Mouse (Mus musculus) neural tube, embryonic 15.5 days (tissue): ENCODE results near the gene Gm9376. TPM values are rescaled to one million over a fixed set of nuclear protein-coding genes. Genes with fewer than 3 reads are reported as not detected.

ENCODE experiments used
- ATAC-seq: fragments of 200-750 bp; cut with Nextera tagmentation; 2 replicates; pipeline ENCODE4 v1.8.0; 2017; ENCODE audit warnings: mild to moderate bottlenecking, moderate TSS enrichment, moderate library complexity; ENCODE audit not compliant: low FRiP score
- H3K27ac ChIP-seq: fragments of 300-500 bp; sonication (generic); replicated peaks from 2 replicates; pipeline ENCODE4 v1.5.1; 2015; ENCODE audit warnings: mild to moderate bottlenecking, inconsistent platforms
- H3K27me3 ChIP-seq: fragments of 300-500 bp; sonication (generic); replicated peaks from 2 replicates; pipeline ENCODE4 v1.6.1; 2015; ENCODE audit warnings: inconsistent platforms
- H3K36me3 ChIP-seq: fragments of 300-500 bp; sonication (generic); 2 replicates; pipeline ENCODE4 v1.6.1; 2015; ENCODE audit warnings: inconsistent platforms
- H3K4me1 ChIP-seq: fragments of 300-500 bp; sonication (generic); 2 replicates; pipeline ENCODE4 v1.6.1; 2015; ENCODE audit warnings: inconsistent platforms
- H3K4me2 ChIP-seq: fragments of 300-500 bp; sonication (generic); 2 replicates; pipeline ENCODE4 v1.6.1; 2015; ENCODE audit warnings: inconsistent platforms, mild to moderate bottlenecking, moderate library complexity
- H3K4me3 ChIP-seq: fragments of 300-500 bp; sonication (generic); replicated peaks from 2 replicates; pipeline ENCODE4 v1.5.1; 2015; ENCODE audit warnings: mild to moderate bottlenecking, inconsistent platforms
- H3K9ac ChIP-seq: fragments of 300-500 bp; sonication (generic); replicated peaks from 2 replicates; pipeline ENCODE4 v1.6.1; 2015; ENCODE audit warnings: mild to moderate bottlenecking, inconsistent platforms
- H3K9me3 ChIP-seq: fragments of 300-500 bp; sonication (generic); replicated peaks from 2 replicates; pipeline ENCODE4 v1.6.1; 2016; ENCODE audit warnings: inconsistent platforms
- WGBS: fragments of 180-500 bp; shearing (Covaris S2); methylation state at CpG from one replicate; pipeline ENCODE4 v1.1.7; 2015; ENCODE audit warnings: mixed read lengths; 5-methylcytosine and 5-hydroxymethylcytosine counted together
- polyA plus RNA-seq: library from polyadenylated mRNA; unstranded; fragments of >200 nt; fragmentation: Nextera tagmentation; extraction: Ambion mirVana; gene quantifications from 2 replicates; pipeline ENCODE4 v1.2.1, GENCODE M21; 2015

Gene Gm9376
- polyA plus RNA-seq, 1 experiment from 2014 or later: not detected

DNA sequence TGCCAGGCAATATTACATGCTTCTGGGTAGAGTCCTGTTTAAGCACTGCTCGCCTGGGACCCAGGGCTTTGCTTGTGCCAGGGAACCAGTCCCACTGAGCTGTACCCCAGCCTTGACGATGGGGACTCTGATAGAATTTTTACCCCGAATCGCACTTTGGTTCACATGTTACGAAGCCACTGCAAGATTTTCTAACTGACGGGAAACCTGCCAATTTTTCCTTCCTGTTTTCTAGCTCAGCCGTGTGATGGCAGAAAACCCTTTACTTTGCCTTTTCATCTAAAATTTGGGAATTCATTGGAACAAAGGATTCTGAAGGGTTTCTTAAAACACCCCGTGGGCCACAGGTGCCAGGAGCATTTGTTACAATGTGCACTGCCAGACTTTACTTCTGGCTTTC is 22.4 kb downstream of the Gm9376 start:
- Histone ChIP-seq H3K36me3 (no peaks in the 10 kb centered on the region), H3K9me3 (no peaks in the 10 kb centered on the region), H3K4me3 (no peak overlapping the region), H3K9ac (no peak overlapping the region), H3K4me1 (no peaks in the 10 kb centered on the region), H3K27me3 (no peaks in the 10 kb centered on the region), H3K27ac (no peak overlapping the region), H3K4me2 (no peak overlapping the region)
- 88% methylated on average over 8 of the region's 8 CpGs for WGBS
- no peak for ATAC-seq

DNA sequence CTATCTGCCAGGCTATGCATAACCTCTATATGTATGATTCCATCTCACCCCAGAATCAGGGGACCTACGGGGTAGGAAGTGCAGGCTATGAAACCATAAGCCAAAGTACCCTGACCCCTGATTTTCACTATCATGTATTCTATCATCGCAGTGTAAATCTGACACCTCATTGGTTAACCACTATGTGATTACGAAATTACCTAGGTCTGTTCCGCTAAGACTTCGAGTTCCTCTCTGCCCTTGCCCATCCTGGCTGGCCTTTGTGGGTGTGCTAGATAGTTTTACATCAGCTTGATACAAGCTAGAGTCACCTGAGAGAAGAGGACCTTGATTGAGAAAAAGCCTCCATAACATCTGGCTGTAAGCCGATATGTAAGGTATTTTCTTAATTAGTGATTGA is 23.2 kb downstream of the Gm9376 start:
- no peak for ATAC-seq
- Histone ChIP-seq H3K4me1 (no peaks in the 10 kb centered on the region), H3K9me3 (no peaks in the 10 kb centered on the region), H3K4me3 (no peak overlapping the region), H3K4me2 (no peak overlapping the region), H3K9ac (no peak overlapping the region), H3K36me3 (no peaks in the 10 kb centered on the region), H3K27me3 (no peaks in the 10 kb centered on the region), H3K27ac (no peak overlapping the region)
- 93% methylated on average over 6 of the region's 6 CpGs for WGBS

GRCm38 (mm10) chr14:118302606-118303005 is 35.8 kb downstream of the Gm9376 start:
- peak overlapping the region; percentile 19; the same call in 1 of the 2 replicates for H3K4me2 ChIP-seq
- no peak overlapping the region for H3K27ac ChIP-seq
- no peaks in the 10 kb centered on the region for H3K36me3 ChIP-seq
- no peaks in the 10 kb centered on the region for H3K9me3 ChIP-seq
- H3K4me1 ChIP-seq: peaks cover 14% of the 10 kb centered on the region
- no peak for ATAC-seq
- H3K4me3 ChIP-seq: no peak overlapping the region
- H3K9ac ChIP-seq: no peak overlapping the region
- 0 out of 2 replicates have a peak, but pooled peaks cover 3% of the 10 kb centered on the region for H3K27me3 ChIP-seq
- WGBS: 35% methylated on average over 14 of the region's 14 CpGs

DNA sequence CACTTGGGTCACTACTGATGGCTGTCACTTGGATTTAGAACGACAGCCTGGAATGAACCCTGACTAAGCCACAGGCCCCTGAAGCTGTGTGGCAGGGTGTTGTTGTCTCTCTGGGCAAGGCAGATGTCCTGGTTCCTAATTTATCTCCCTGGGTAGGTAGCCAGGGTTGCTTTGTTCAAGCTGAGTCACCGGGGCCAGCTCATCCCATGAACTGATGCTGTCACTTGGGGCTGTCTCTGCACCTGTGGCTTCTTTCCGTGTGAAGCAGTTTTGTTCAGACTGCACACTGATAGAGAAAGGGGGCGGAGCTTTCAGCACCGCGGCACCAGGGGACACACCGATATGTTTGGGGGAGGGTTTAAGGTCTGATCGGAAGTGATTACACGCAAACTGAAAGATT is 37.8 kb downstream of the Gm9376 start:
- Histone ChIP-seq H3K9me3 (no peaks in the 10 kb centered on the region; the same call in 1 of the 2 replicates), H3K27me3 (0 out of 2 replicates have a peak, but pooled peaks cover 3% of the 10 kb centered on the region), H3K4me3 (no peak overlapping the region), H3K9ac (no peak overlapping the region), H3K36me3 (no peaks in the 10 kb centered on the region), H3K4me1 (peaks cover 14% of the 10 kb centered on the region), H3K27ac (no peak overlapping the region), H3K4me2 (no peak overlapping the region)
- 76% methylated on average over 9 of the region's 9 CpGs for WGBS
- ATAC-seq: no peak

- Histone ChIP-seq H3K27me3 (no peaks in the 10 kb centered on the region), H3K4me2 (no peak overlapping the region), H3K36me3 (no peaks in the 10 kb centered on the region), H3K9me3 (no peaks in the 10 kb centered on the region; the same call in 1 of the 2 replicates), H3K4me3 (no peak overlapping the region), H3K27ac (no peak overlapping the region), H3K4me1 (peaks cover 14% of the 10 kb centered on the region), H3K9ac (no peak overlapping the region)
- no peak for ATAC-seq
- 61% methylated on average over 9 of the region's 9 CpGs for WGBS
These were observed 39.2 kb downstream of the Gm9376 start for GRCm38 (mm10) chr14:118305951-118306350.

DNA sequence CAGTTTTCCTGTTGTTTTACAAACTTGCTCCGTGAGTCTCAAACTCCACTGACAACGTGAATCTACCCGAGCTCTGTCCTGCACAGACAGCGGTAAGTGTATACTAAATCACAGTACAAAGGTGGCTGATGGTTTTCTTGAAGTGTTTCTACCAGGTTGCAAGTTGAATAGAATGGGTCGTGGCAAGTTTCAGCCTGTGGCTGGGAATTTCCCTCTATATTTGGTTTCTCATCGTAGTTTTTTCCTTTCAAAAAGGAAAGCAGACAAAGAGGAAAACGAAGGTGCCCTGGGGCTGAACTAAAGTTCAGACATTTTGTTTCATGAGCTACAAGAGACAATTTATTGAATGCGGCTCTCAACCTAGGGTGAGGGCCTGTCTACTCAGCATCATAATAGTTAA is 40.3 kb downstream of the Gm9376 start:
- no peaks in the 10 kb centered on the region for H3K36me3 ChIP-seq
- no peak overlapping the region for H3K9ac ChIP-seq
- H3K27ac ChIP-seq: no peak overlapping the region

DNA sequence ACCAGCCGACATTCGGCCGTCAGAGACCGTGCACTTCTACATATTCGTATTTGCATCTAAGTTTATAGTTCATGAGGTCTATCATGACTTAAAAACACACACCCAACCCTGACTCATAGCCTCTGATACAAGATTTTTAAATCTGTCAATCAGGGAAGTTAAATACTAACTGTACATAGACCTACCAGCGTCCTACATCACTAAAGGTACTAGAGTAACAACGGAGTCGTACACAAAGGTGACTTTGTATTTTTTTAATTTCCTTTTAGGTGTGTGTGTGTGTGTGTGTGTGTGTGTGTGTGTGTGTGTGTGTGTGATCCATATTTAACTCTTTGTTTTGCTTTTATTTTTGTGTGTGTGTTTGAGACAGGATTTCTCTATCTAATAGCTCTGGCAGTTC is 44.9 kb downstream of the Gm9376 start:
- Histone ChIP-seq H3K9ac (no peak overlapping the region), H3K4me3 (no peak overlapping the region), H3K4me1 (no peaks in the 10 kb centered on the region), H3K4me2 (no peak overlapping the region), H3K9me3 (no peaks in the 10 kb centered on the region; the same call in 1 of the 2 replicates), H3K36me3 (no peaks in the 10 kb centered on the region), H3K27me3 (no peaks in the 10 kb centered on the region), H3K27ac (no peak overlapping the region)
- no peak for ATAC-seq
- WGBS: 94% methylated on average over 8 of the region's 8 CpGs

More for the DNA sequence above, 40.3 kb downstream of the Gm9376 start:
- Histone ChIP-seq H3K4me2 (no peak overlapping the region), H3K9me3 (no peaks in the 10 kb centered on the region; the same call in 1 of the 2 replicates), H3K4me1 (peaks cover 14% of the 10 kb centered on the region), H3K4me3 (no peak overlapping the region), H3K27me3 (no peaks in the 10 kb centered on the region)
- 65% methylated on average over 8 of the region's 8 CpGs for WGBS
- ATAC-seq: no peak

DNA sequence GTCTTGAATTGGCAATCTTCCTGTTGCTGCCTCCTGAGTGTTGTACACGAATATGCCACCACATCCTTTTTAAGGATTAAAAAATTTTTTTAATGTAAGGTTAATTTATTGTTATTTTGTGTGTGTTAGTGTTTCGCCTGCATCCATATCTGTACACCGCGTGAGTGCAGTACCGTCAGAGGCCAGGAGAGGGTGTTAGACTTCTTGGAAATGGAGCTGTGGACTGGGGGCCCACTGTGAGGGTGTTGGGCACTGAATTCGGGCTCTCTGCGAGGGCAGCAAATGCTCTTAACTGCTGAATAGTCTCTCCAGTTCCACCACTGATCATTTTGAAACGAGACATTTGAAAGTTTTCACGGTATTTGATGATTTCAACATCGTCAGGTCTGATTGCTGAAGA is 45.9 kb downstream of the Gm9376 start:
- H3K9ac ChIP-seq: no peak overlapping the region
- no peak overlapping the region for H3K4me3 ChIP-seq
- no peak overlapping the region for H3K27ac ChIP-seq
- no peaks in the 10 kb centered on the region for H3K4me1 ChIP-seq
- WGBS: 93% methylated on average over 10 of the region's 10 CpGs
- no peaks in the 10 kb centered on the region for H3K27me3 ChIP-seq
- no peak for ATAC-seq
- no peaks in the 10 kb centered on the region; the same call in 1 of the 2 replicates for H3K9me3 ChIP-seq
- H3K4me2 ChIP-seq: no peak overlapping the region
- H3K36me3 ChIP-seq: no peaks in the 10 kb centered on the region

GRCm38 (mm10) chr14:118313931-118314330 is 47.2 kb downstream of the Gm9376 start:
- Histone ChIP-seq H3K36me3 (no peaks in the 10 kb centered on the region), H3K27me3 (0 out of 2 replicates have a peak, but pooled peaks cover under 1% of the 10 kb centered on the region), H3K9me3 (no peaks in the 10 kb centered on the region; the same call in 1 of the 2 replicates), H3K27ac (no peak overlapping the region), H3K4me3 (no peak overlapping the region), H3K4me2 (no peak overlapping the region), H3K4me1 (no peaks in the 10 kb centered on the region), H3K9ac (no peak overlapping the region)
- 92% methylated on average over 3 of the region's 3 CpGs for WGBS
- no peak for ATAC-seq

GRCm38 (mm10) chr14:118317260-118317659 is 50.5 kb downstream of the Gm9376 start:
- H3K36me3 ChIP-seq: no peaks in the 10 kb centered on the region
- WGBS: 49% methylated on average over 9 of the region's 9 CpGs
- H3K9me3 ChIP-seq: no peaks in the 10 kb centered on the region
- ATAC-seq: peak; percentile 77
- H3K4me3 ChIP-seq: no peak overlapping the region
- no peak overlapping the region for H3K9ac ChIP-seq
- peaks cover 13% of the 10 kb centered on the region; the same call in 1 of the 2 replicates for H3K27me3 ChIP-seq
- peaks cover 6% of the 10 kb centered on the region for H3K4me1 ChIP-seq
- H3K27ac ChIP-seq: no peak overlapping the region
- H3K4me2 ChIP-seq: no peak overlapping the region
